Mouse (Mus musculus) urinary bladder, postnatal 36 days (tissue): Measurements from ENCODE around the gene Gtf3c6.

Source experiments
- DNase-seq, 2 experiments: peaks; one replicate each; pipeline ENCODE4 v3.0.0; 2022; ENCODE audit warnings: low spot score in 2 of 2, mixed read lengths in 1 of 2

Gene Gtf3c6

GRCm38 (mm10) chr10:40258976-40259375, 1.1 kb upstream of the Gtf3c6 start:
- DNase-seq: no peak

GRCm38 (mm10) chr10:40258401-40258966, 576 bp upstream of the Gtf3c6 start:
- DNase-seq: peak; percentile 41 to 65

- peak; percentile 42 to 51 for DNase-seq
These were observed 1.2 kb downstream of the Gtf3c6 start for GRCm38 (mm10) chr10:40256716-40257115.

GRCm38 (mm10) chr10:40250969-40251368, 6.9 kb downstream of the Gtf3c6 start:
- DNase-seq: no peak

GRCm38 (mm10) chr10:40249625-40250024, 8.3 kb downstream of the Gtf3c6 start:
- no peak for DNase-seq

GRCm38 (mm10) chr10:40247166-40247716, 10.7 kb downstream of the Gtf3c6 start:
- DNase-seq: no peak

- DNase-seq: peak; percentile 65 to 80
These were observed 11.3 kb downstream of the Gtf3c6 start, which contains the start of gene Rpf2 for GRCm38 (mm10) chr10:40246374-40247165. Gene Rpf2, minus strand, starts transcription at chr10:40247036.

GRCm38 (mm10) chr10:40237826-40238225, 20.1 kb downstream of the Gtf3c6 start:
- no peak for DNase-seq

- DNase-seq: no peak
These were observed 24.7 kb downstream of the Gtf3c6 start for GRCm38 (mm10) chr10:40233241-40233640.

GRCm38 (mm10) chr10:40232442-40232841, 25.5 kb downstream of the Gtf3c6 start:
- no peak for DNase-seq

- no peak for DNase-seq
These were observed 28.2 kb downstream of the Gtf3c6 start for GRCm38 (mm10) chr10:40229725-40230124.

GRCm38 (mm10) chr10:40227660-40228303, 30.1 kb downstream of the Gtf3c6 start:
- no peak for DNase-seq

GRCm38 (mm10) chr10:40218874-40219273, 39.0 kb downstream of the Gtf3c6 start:
- no peak for DNase-seq

- DNase-seq: peak; percentile 88 to 92
These were observed 45.3 kb downstream of the Gtf3c6 start for GRCm38 (mm10) chr10:40212443-40213169.
